Mouse (Mus musculus): ENCODE measurements at regions not wholly inside any gene's neighbourhood (a gene's known extent, or its start where the extent isn't known, plus 50 kb on each side); places are given as distances from the start of the nearest gene placed in this dataset.

- peak; percentile 11 to 31 for DNase-seq (ENCODE audit: low spot score in 2 of 2)
These were observed 646.6 kb upstream of the Nrg3 start for GRCm38 (mm10) chr14:40119530-40119929.
